Mouse (Mus musculus) regulatory T cell (primary cell): ENCODE measurements around the gene Carnmt1.

Source experiments
- in situ Hi-C: fragments of 300-600 bp; cut with MboI, MseI; formaldehyde crosslinking; loops from one replicate; pipeline ENCODE4 v1.15.1; 2025; ENCODE audit warnings: high pct_unique_total_duplicates

Gene Carnmt1

GRCm38 (mm10) chr19:18670608-18671007 lies at the start of gene Carnmt1:
Gene Carnmt1, plus strand, starts transcription at chr19:18670764.
- in situ Hi-C loops, result loop anchor here (5.0 kb wide), 1 partner anchor 42 kb away; the partner anchor contains the start of gene D030056L22Rik

- in situ Hi-C loops, result no loop called here
Measured at GRCm38 (mm10) chr19:18623894-18624293, 46.7 kb upstream of the Carnmt1 start.

GRCm38 (mm10) chr19:18629589-18629988 lies 41.0 kb upstream of the Carnmt1 start:
- in situ Hi-C loops, result no loop called here

- in situ Hi-C loops, result no loop called here
Measured at GRCm38 (mm10) chr19:18630221-18631119, 40.1 kb upstream of the Carnmt1 start.

GRCm38 (mm10) chr19:18631161-18631643 lies 39.4 kb upstream of the Carnmt1 start:
- in situ Hi-C loops, result no loop called here

GRCm38 (mm10) chr19:18631644-18632219 lies 38.8 kb upstream of the Carnmt1 start, which contains the start of the genes Ostf1 and Nmrk1:
Gene Ostf1, minus strand, starts transcription at chr19:18631823.
Gene Nmrk1, plus strand, starts transcription at chr19:18631950.
- in situ Hi-C loops, result no loop called here

GRCm38 (mm10) chr19:18632231-18633185 lies 38.1 kb upstream of the Carnmt1 start:
- in situ Hi-C loops, result no loop called here

- in situ Hi-C loops, result no loop called here
Measured at GRCm38 (mm10) chr19:18637954-18638353, 32.6 kb upstream of the Carnmt1 start.

- in situ Hi-C loops, result no loop called here
Measured at GRCm38 (mm10) chr19:18638949-18639348, 31.6 kb upstream of the Carnmt1 start.

- in situ Hi-C loops, result no loop called here
Measured at GRCm38 (mm10) chr19:18639552-18639951, 31.0 kb upstream of the Carnmt1 start.

GRCm38 (mm10) chr19:18641001-18641400 lies 29.6 kb upstream of the Carnmt1 start:
- in situ Hi-C loops, result no loop called here

- in situ Hi-C loops, result no loop called here
Measured at GRCm38 (mm10) chr19:18643411-18643810, 27.2 kb upstream of the Carnmt1 start.

GRCm38 (mm10) chr19:18644084-18644483 lies 26.5 kb upstream of the Carnmt1 start:
- in situ Hi-C loops, result no loop called here

- in situ Hi-C loops, result no loop called here
Measured at GRCm38 (mm10) chr19:18646397-18646796, 24.2 kb upstream of the Carnmt1 start.

- in situ Hi-C loops, result no loop called here
Measured at GRCm38 (mm10) chr19:18646853-18647420, 23.6 kb upstream of the Carnmt1 start.

GRCm38 (mm10) chr19:18647775-18648557 lies 22.6 kb upstream of the Carnmt1 start:
- in situ Hi-C loops, result no loop called here

GRCm38 (mm10) chr19:18648558-18648945 lies 22.0 kb upstream of the Carnmt1 start:
- in situ Hi-C loops, result no loop called here

GRCm38 (mm10) chr19:18649955-18650354 lies 20.6 kb upstream of the Carnmt1 start:
- in situ Hi-C loops, result no loop called here

GRCm38 (mm10) chr19:18650473-18650872 lies 20.1 kb upstream of the Carnmt1 start:
- in situ Hi-C loops, result no loop called here

GRCm38 (mm10) chr19:18652592-18652991 lies 18.0 kb upstream of the Carnmt1 start:
- in situ Hi-C loops, result no loop called here
